Mouse (Mus musculus): ENCODE measurements around the gene Cpt2. TPM values are rescaled to one million over a fixed set of nuclear protein-coding genes. Genes with fewer than 3 reads are reported as not detected.

Gene Cpt2
- 100 to 1,000 TPM; 140 to 144 TPM for total RNA-seq (2021)

- peak; percentile 97 for DNase-seq
Measured at GRCm38 (mm10) chr4:107923145-107923802, at the start of gene Cpt2. Gene Cpt2, minus strand, starts transcription at chr4:107923610.

GRCm38 (mm10) chr4:107971162-107971561, 47.8 kb upstream of the Cpt2 start:
- no peak for DNase-seq

GRCm38 (mm10) chr4:107969781-107970180, 46.4 kb upstream of the Cpt2 start:
- DNase-seq: no peak

GRCm38 (mm10) chr4:107967966-107968682, 44.7 kb upstream of the Cpt2 start, which contains the start of gene Slc1a7:
Gene Slc1a7, plus strand, starts transcription at chr4:107968332.
- no peak for DNase-seq

GRCm38 (mm10) chr4:107966416-107967109, 43.2 kb upstream of the Cpt2 start:
- DNase-seq: peak; percentile 31

- peak; percentile 40 for DNase-seq
Measured at GRCm38 (mm10) chr4:107962792-107963191, 39.4 kb upstream of the Cpt2 start.

GRCm38 (mm10) chr4:107962044-107962732, 38.8 kb upstream of the Cpt2 start:
- peak; percentile 91 for DNase-seq

- no peak for DNase-seq
Measured at GRCm38 (mm10) chr4:107958487-107958886, 35.1 kb upstream of the Cpt2 start.

- DNase-seq: no peak
Measured at GRCm38 (mm10) chr4:107955691-107956090, 32.3 kb upstream of the Cpt2 start.

GRCm38 (mm10) chr4:107952845-107953244, 29.4 kb upstream of the Cpt2 start:
- DNase-seq: no peak

GRCm38 (mm10) chr4:107949918-107950317, 26.5 kb upstream of the Cpt2 start:
- no peak for DNase-seq

GRCm38 (mm10) chr4:107944141-107944540, 20.7 kb upstream of the Cpt2 start:
- peak; percentile 57 for DNase-seq

GRCm38 (mm10) chr4:107942741-107943140, 19.3 kb upstream of the Cpt2 start:
- DNase-seq: no peak

GRCm38 (mm10) chr4:107938124-107938523, 14.7 kb upstream of the Cpt2 start:
- no peak for DNase-seq

GRCm38 (mm10) chr4:107937338-107937737, 13.9 kb upstream of the Cpt2 start:
- DNase-seq: peak; percentile 85

GRCm38 (mm10) chr4:107935254-107935653, 11.8 kb upstream of the Cpt2 start:
- DNase-seq: no peak

- no peak for DNase-seq
Measured at GRCm38 (mm10) chr4:107933239-107933638, 9.8 kb upstream of the Cpt2 start.

- no peak for DNase-seq
Measured at GRCm38 (mm10) chr4:107931453-107931852, 8.0 kb upstream of the Cpt2 start.

- DNase-seq: no peak
Measured at GRCm38 (mm10) chr4:107928726-107929125, 5.3 kb upstream of the Cpt2 start.

GRCm38 (mm10) chr4:107928269-107928668, 4.9 kb upstream of the Cpt2 start:
- no peak for DNase-seq

- DNase-seq: no peak
Measured at GRCm38 (mm10) chr4:107923803-107924194, 389 bp upstream of the Cpt2 start.

- DNase-seq: peak; percentile 34
Measured at GRCm38 (mm10) chr4:107921952-107922351, 1.5 kb downstream of the Cpt2 start.

All from heart, postnatal 4 days (tissue).